Mouse (Mus musculus): ENCODE data around the gene Adamts20. TPM values are rescaled to one million over a fixed set of nuclear protein-coding genes. Genes with fewer than 3 reads are reported as not detected.

Gene Adamts20
- polyA plus RNA-seq, 1 experiment from 2014 or later = 2.4 TPM

DNA sequence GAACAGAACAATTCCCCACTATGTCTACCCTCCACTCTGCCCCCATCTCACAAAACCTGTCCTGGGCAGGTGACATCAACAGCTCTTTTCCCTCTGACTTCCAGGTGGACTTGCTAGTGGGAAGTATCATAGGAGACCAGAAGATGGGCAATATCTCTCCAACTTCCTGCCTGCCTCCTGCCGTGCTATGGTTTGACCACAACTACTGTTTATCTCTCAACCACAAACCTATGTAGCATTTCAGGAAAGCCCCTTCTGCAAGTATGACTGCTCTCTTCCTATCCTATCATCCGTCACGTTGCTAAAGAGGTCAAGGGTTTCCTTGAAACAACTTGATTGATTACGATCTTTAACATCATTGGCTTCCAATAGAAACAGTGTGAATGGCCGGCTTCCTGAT, 12.4 kb downstream of the Adamts20 start:
- H3K27me3 ChIP-seq (ENCODE audit: insufficient read depth, low read length) = no peaks in the 10 kb centered on the region
- no peak overlapping the region for H3K4me3 ChIP-seq (ENCODE audit: low read length)
- H3K4me1 ChIP-seq (ENCODE audit: insufficient read depth, low read length) = peaks cover 3% of the 10 kb centered on the region; the same call in 1 of the 2 replicates
- WGBS = 79% methylated on average over 5 of the region's 5 CpGs
- no peak for ATAC-seq (ENCODE audit: low FRiP score, low TSS enrichment)
- H3K9ac ChIP-seq (replicated peaks; ENCODE audit: low read length) = no peak overlapping the region
- H3K4me2 ChIP-seq (replicated peaks; ENCODE audit: low read depth, low read length) = no peak overlapping the region
- no peaks in the 10 kb centered on the region for H3K9me3 ChIP-seq (ENCODE audit: low read length)
- no peaks in the 10 kb centered on the region for H3K36me3 ChIP-seq (ENCODE audit: insufficient read depth, low read length)
- H3K27ac ChIP-seq (ENCODE audit: low read length) = no peak overlapping the region

DNA sequence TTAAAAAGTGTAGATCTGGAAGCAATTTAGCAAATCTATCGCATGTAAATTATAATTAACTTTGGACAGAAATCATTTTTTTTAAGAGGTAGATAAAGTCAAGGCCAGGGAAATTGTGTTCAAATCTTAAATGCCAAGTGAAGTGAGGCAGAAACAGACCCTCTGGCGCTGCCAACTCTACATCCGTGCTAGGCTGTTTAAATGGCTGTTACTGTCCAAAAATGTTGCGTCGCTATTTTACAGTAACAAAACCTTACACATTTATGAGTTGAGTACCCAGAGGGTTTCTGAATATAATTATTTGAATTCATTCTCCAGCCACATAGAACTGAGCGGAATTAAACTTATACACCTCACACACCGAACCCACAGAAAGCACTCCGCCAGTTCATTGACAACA, 13.6 kb downstream of the Adamts20 start:
- Histone ChIP-seq H3K4me2 (replicated peaks; ENCODE audit: low read depth, low read length) (no peak overlapping the region), H3K27me3 (ENCODE audit: insufficient read depth, low read length) (no peaks in the 10 kb centered on the region), H3K4me1 (ENCODE audit: insufficient read depth, low read length) (no peaks in the 10 kb centered on the region), H3K36me3 (ENCODE audit: insufficient read depth, low read length) (no peaks in the 10 kb centered on the region), H3K9ac (replicated peaks; ENCODE audit: low read length) (no peak overlapping the region), H3K9me3 (ENCODE audit: low read length) (no peaks in the 10 kb centered on the region), H3K27ac (ENCODE audit: low read length) (no peak overlapping the region), H3K4me3 (ENCODE audit: low read length) (no peak overlapping the region)
- WGBS = 85% methylated on average over 8 of the region's 8 CpGs
- ATAC-seq (ENCODE audit: low FRiP score, low TSS enrichment) = no peak

DNA sequence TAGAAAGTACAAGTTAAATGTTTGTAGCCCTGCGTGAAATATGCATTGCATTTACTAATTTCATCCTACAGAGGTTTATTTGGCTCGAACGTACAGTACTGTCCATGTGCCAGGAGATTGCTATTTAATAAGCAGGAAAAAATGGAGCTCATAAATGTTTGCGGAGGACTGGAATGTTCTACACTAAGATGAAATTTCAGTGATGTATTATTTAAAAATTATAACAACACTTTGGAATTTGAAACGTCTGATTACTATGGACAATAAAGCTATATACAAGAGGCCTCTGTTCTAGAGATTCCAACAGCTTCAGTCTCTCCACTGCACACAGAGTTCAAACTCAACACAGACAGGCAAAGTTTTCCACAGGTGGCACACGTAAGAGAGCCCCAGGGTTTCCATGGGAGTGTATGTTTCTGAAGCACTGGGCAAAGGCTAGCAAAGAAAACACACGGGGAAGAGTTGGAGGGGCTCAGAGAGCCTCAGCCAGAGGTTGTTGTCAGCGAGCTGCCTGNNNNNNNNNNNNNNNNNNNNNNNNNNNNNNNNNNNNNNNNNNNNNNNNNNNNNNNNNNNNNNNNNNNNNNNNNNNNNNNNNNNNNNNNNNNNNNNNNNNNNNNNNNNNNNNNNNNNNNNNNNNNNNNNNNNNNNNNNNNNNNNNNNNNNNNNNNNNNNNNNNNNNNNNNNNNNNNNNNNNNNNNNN, 20.6 kb downstream of the Adamts20 start:
- WGBS = 45% methylated on average over 8 of the region's 8 CpGs
- Histone ChIP-seq H3K9ac (replicated peaks; ENCODE audit: low read length) (no peak overlapping the region), H3K27ac (ENCODE audit: low read length) (peak overlapping the region; percentile 79), H3K27me3 (ENCODE audit: insufficient read depth, low read length) (no peaks in the 10 kb centered on the region), H3K4me2 (replicated peaks; ENCODE audit: low read depth, low read length) (no peak overlapping the region), H3K36me3 (ENCODE audit: insufficient read depth, low read length) (no peaks in the 10 kb centered on the region), H3K9me3 (ENCODE audit: low read length) (no peaks in the 10 kb centered on the region), H3K4me3 (ENCODE audit: low read length) (no peak overlapping the region), H3K4me1 (ENCODE audit: insufficient read depth, low read length) (peaks cover 18% of the 10 kb centered on the region)
- peak; percentile 84 for ATAC-seq (ENCODE audit: low FRiP score, low TSS enrichment)

GRCm38 (mm10) chr15:94444043-94444436, 21.2 kb downstream of the Adamts20 start:
- Histone ChIP-seq H3K27me3 (ENCODE audit: insufficient read depth, low read length) (no peaks in the 10 kb centered on the region), H3K4me3 (ENCODE audit: low read length) (no peak overlapping the region), H3K4me2 (replicated peaks; ENCODE audit: low read depth, low read length) (no peak overlapping the region), H3K4me1 (ENCODE audit: insufficient read depth, low read length) (peaks cover 18% of the 10 kb centered on the region), H3K36me3 (ENCODE audit: insufficient read depth, low read length) (no peaks in the 10 kb centered on the region), H3K9ac (replicated peaks; ENCODE audit: low read length) (no peak overlapping the region), H3K27ac (ENCODE audit: low read length) (peak overlapping the region; percentile 36), H3K9me3 (ENCODE audit: low read length) (no peaks in the 10 kb centered on the region)
- 51% methylated on average over 11 of the region's 11 CpGs for WGBS
- peak; percentile 50; the same call in 1 of the 2 replicates for ATAC-seq (ENCODE audit: low FRiP score, low TSS enrichment)

GRCm38 (mm10) chr15:94443025-94443424, 22.2 kb downstream of the Adamts20 start:
- Histone ChIP-seq H3K36me3 (ENCODE audit: insufficient read depth, low read length) (no peaks in the 10 kb centered on the region), H3K9me3 (ENCODE audit: low read length) (no peaks in the 10 kb centered on the region), H3K27me3 (ENCODE audit: insufficient read depth, low read length) (no peaks in the 10 kb centered on the region), H3K9ac (replicated peaks; ENCODE audit: low read length) (no peak overlapping the region), H3K27ac (ENCODE audit: low read length) (0 out of 2 replicates have a peak overlapping the region, but pooled peaks have one; percentile 4), H3K4me3 (ENCODE audit: low read length) (no peak overlapping the region), H3K4me2 (replicated peaks; ENCODE audit: low read depth, low read length) (no peak overlapping the region), H3K4me1 (ENCODE audit: insufficient read depth, low read length) (peaks cover 18% of the 10 kb centered on the region)
- 0 out of 2 replicates have a peak, but pooled peaks have one; percentile 25 for ATAC-seq (ENCODE audit: low FRiP score, low TSS enrichment)
- WGBS = 51% methylated on average over 2 of the region's 2 CpGs

DNA sequence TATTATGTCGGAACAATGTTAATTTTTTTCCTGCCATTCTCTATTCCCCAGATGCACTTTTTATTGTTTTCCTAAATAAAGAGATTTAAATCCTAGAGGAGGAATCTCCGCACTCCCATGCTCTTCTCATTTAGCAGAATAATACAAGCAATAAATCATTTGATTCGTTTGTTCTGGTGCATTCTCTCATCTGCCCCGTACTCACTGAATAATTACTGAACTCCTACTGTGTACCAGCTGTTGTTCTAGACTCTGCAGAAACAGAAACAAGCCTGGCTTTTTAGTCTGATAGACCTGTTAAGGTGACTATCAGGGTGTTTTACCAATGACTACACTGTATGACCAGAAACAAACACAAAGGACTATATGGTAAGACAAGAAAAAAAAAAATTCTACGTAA, 29.7 kb downstream of the Adamts20 start:
- no peak for ATAC-seq (ENCODE audit: low FRiP score, low TSS enrichment)
- Histone ChIP-seq H3K4me1 (ENCODE audit: insufficient read depth, low read length) (0 out of 2 replicates have a peak, but pooled peaks cover 6% of the 10 kb centered on the region), H3K27me3 (ENCODE audit: insufficient read depth, low read length) (no peaks in the 10 kb centered on the region), H3K4me3 (ENCODE audit: low read length) (no peak overlapping the region), H3K9me3 (ENCODE audit: low read length) (no peaks in the 10 kb centered on the region), H3K9ac (replicated peaks; ENCODE audit: low read length) (no peak overlapping the region), H3K4me2 (replicated peaks; ENCODE audit: low read depth, low read length) (no peak overlapping the region), H3K27ac (ENCODE audit: low read length) (no peak overlapping the region), H3K36me3 (ENCODE audit: insufficient read depth, low read length) (no peaks in the 10 kb centered on the region)
- 50% methylated on average over 5 of the region's 5 CpGs for WGBS

DNA sequence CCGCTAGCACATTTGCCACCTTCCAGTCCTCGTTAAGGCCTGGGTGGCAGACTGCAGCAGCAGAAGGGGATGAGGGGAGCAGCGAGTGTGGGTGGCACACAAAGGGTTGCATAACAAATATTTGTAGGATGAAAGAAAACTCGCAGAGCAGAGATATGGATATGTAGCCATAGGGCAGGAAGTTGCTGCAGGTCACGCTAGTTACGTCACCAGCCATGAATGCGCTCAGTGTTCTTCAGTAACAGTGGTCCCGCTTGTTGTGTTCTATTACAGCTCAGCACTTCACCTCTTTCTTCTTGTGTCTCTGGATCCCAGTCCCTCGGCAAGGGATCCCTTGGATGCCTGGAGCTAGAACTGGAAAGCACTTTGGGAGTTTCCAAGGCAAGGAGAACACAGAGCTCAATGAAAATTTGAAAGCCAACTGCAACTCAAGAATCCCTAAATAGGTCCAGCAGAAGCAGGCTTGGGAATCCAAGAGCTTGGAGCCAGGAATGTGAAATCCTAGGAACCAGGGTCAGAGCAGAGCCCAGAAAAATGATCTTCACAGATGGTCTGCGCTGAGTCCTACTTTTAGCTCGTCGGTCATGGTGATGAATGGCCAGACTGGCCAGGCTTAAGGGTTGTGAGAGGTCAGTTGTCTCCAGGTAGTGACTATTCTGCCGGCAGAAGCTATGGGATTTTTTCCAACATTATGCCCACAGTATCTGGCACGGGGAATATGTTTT, 34.4 kb downstream of the Adamts20 start:
- no peak overlapping the region for H3K4me2 ChIP-seq (replicated peaks; ENCODE audit: low read depth, low read length)
- no peak overlapping the region for H3K9ac ChIP-seq (replicated peaks; ENCODE audit: low read length)
- H3K36me3 ChIP-seq (ENCODE audit: insufficient read depth, low read length) = no peaks in the 10 kb centered on the region
- no peak overlapping the region for H3K4me3 ChIP-seq (ENCODE audit: low read length)
- no peaks in the 10 kb centered on the region for H3K27me3 ChIP-seq (ENCODE audit: insufficient read depth, low read length)
- ATAC-seq (ENCODE audit: low FRiP score, low TSS enrichment) = no peak
- H3K9me3 ChIP-seq (ENCODE audit: low read length) = no peaks in the 10 kb centered on the region
- 0 out of 2 replicates have a peak, but pooled peaks cover 6% of the 10 kb centered on the region for H3K4me1 ChIP-seq (ENCODE audit: insufficient read depth, low read length)
- no peak overlapping the region for H3K27ac ChIP-seq (ENCODE audit: low read length)
- 63% methylated on average over 14 of the region's 14 CpGs for WGBS

DNA sequence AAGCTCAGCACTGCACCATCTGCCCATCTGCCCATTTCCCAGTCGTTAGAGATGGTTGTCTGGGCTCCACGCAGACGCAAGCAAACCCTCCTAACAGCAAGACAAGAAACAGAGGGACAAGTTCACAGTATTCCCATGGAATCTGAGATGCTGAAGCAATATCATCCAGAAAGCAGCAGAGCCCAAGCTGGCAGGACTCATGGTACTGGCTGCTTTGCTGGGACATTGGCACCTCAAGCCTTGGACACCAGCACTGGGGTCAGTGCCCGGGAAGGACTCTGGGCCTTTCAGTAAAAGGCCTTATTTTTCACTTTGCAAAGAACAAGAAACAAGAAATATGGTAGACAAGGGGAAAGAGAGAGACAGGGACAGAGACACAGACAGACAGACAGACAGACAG, 36.5 kb downstream of the Adamts20 start:
- ATAC-seq (ENCODE audit: low FRiP score, low TSS enrichment) = no peak
- 84% methylated on average over 4 of the region's 4 CpGs for WGBS
- Histone ChIP-seq H3K27me3 (ENCODE audit: insufficient read depth, low read length) (no peaks in the 10 kb centered on the region), H3K4me2 (replicated peaks; ENCODE audit: low read depth, low read length) (no peak overlapping the region), H3K4me3 (ENCODE audit: low read length) (no peak overlapping the region), H3K36me3 (ENCODE audit: insufficient read depth, low read length) (no peaks in the 10 kb centered on the region), H3K9me3 (ENCODE audit: low read length) (no peaks in the 10 kb centered on the region), H3K4me1 (ENCODE audit: insufficient read depth, low read length) (0 out of 2 replicates have a peak, but pooled peaks cover 6% of the 10 kb centered on the region), H3K9ac (replicated peaks; ENCODE audit: low read length) (no peak overlapping the region), H3K27ac (ENCODE audit: low read length) (no peak overlapping the region)

DNA sequence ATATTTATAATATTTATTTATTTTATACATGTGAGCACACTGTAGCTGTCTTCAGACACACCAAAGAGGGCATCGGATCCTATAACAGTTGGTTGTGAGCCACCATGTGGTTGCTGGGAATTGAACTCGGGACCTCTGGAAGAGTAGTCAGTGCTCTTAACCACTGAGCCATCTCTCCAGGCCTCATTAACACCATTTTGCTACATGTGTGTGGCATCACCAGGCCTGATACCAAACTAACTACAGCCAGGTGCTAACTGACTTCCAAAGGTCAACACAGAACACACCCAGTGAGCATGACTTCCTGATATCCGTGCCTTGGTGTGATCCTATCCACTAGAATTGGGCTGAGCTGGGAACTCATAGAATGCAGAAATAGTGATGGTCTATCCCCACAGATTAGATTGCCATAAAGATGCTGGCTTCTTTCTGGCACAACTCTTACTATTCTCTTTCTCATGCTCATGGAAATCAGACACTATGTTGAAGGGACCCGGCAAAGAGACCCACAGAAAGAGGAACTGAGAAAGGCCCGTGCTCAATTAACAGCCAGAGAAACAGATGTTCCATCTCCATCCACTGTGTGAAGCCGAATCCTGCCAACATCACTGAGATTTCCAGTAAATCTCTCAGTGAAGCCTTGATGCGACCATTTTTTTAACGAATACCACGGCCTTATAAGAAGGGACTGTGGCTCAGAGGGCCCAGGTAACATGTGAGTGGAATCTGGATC, 37.6 kb downstream of the Adamts20 start:
- 59% methylated on average over 9 of the region's 9 CpGs for WGBS
- Histone ChIP-seq H3K9ac (replicated peaks; ENCODE audit: low read length) (no peak overlapping the region), H3K9me3 (ENCODE audit: low read length) (no peaks in the 10 kb centered on the region), H3K4me1 (ENCODE audit: insufficient read depth, low read length) (0 out of 2 replicates have a peak, but pooled peaks cover 6% of the 10 kb centered on the region), H3K36me3 (ENCODE audit: insufficient read depth, low read length) (no peaks in the 10 kb centered on the region), H3K4me2 (replicated peaks; ENCODE audit: low read depth, low read length) (no peak overlapping the region), H3K27me3 (ENCODE audit: insufficient read depth, low read length) (no peaks in the 10 kb centered on the region), H3K4me3 (ENCODE audit: low read length) (no peak overlapping the region), H3K27ac (ENCODE audit: low read length) (no peak overlapping the region)
- ATAC-seq (ENCODE audit: low FRiP score, low TSS enrichment) = no peak

All from kidney, embryonic 16.5 days (tissue).